Mouse (Mus musculus): ENCODE measurements at regions not wholly inside any gene's neighbourhood (a gene's known extent, or its start where the extent isn't known, plus 50 kb on each side); places are given as distances from the start of the nearest gene placed in this dataset.

DNA sequence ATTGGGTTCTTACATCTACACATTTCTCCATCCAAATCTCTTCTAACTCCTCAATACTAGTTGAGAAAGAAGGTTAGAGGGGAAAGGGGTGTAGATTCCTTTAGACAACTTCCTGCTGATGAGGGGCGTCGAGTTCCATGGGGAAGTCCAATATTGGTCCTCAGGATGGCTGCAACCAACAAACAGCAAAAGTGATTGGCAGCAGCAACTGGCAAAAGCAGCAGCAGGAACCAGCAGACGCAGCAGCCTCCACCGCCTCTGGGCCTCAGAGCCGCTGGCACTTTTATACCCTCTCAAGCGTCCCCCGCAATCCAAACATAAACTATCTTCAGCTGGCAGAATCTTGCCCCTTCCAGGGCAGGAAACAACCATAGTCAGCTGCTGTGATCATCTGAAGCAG lies 58.8 kb upstream of the Sh3bp4 start:
- 92% methylated on average over 7 of the region's 7 CpGs for WGBS
- Histone ChIP-seq H3K9me3 (replicated peaks) (no peaks in the 10 kb centered on the region), H3K27me3 (no peaks in the 10 kb centered on the region)

DNA sequence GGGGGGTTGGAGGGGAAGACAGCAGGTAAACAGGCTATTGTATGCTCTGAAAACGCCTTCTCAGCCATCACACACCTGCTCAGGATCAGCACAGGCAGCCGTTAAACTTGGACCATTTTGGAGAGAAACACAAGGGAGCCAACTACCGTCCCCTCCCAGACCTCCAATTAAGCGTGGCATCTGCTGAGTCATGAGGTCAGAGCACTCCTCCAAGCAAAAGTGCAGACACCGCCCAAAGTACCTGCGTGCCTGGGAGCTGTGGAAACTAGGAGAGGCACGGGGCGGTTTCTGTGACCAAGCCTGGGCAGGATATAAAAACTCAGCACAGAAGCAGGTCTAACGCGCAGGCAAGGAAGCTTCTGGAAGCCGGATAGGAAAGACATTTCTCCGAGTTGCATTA lies 54.8 kb upstream of the Sh3bp4 start:
- Histone ChIP-seq H3K36me3 (ENCODE audit: poor library complexity, severe bottlenecking) (no peaks in the 10 kb centered on the region), H3K4me2 (no peak overlapping the region), H3K9ac (no peak overlapping the region), H3K4me3 (no peak overlapping the region), H3K9me3 (replicated peaks) (no peaks in the 10 kb centered on the region), H3K27me3 (no peaks in the 10 kb centered on the region), H3K27ac (no peak overlapping the region), H3K4me1 (peaks cover 7% of the 10 kb centered on the region; the same call in 1 of the 2 replicates)
- WGBS: 51% methylated on average over 12 of the region's 12 CpGs
- no peak for ATAC-seq

More for the DNA sequence above, 58.8 kb upstream of the Sh3bp4 start:
- no peak overlapping the region for H3K4me2 ChIP-seq
- no peak overlapping the region for H3K9ac ChIP-seq
- no peak overlapping the region for H3K27ac ChIP-seq
- no peak overlapping the region for H3K4me3 ChIP-seq
- H3K36me3 ChIP-seq (ENCODE audit: poor library complexity, severe bottlenecking): no peaks in the 10 kb centered on the region
- ATAC-seq: no peak
- peaks cover 7% of the 10 kb centered on the region; the same call in 1 of the 2 replicates for H3K4me1 ChIP-seq

DNA sequence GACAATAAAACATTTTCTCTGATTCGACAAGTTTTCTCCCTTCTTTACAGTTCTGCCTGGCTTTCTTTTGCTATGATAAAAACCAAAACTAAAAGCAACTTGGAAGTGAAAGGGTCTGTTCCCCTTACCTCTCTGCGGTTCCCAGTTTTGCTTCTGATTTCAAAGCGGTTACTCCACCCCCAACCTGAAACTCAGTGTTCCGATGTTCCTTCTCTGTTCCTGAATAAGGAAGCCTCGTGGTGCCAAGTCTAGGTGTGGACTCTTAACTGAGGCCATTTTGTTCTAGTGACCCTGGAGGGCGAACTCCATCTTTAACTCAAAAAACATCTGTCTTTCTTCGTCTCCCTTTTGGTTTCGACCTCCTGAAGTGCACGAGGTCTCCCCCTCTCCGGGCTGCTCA lies 54.4 kb upstream of the Sh3bp4 start:
- 79% methylated on average over 10 of the region's 10 CpGs for WGBS

GRCm38 (mm10) chr1:89019778-89020373 lies 50.3 kb upstream of the Sh3bp4 start:
- Histone ChIP-seq H3K27ac (no peak overlapping the region), H3K4me3 (no peak overlapping the region), H3K9me3 (replicated peaks) (no peaks in the 10 kb centered on the region), H3K4me1 (0 out of 2 replicates have a peak, but pooled peaks cover 3% of the 10 kb centered on the region), H3K4me2 (no peak overlapping the region), H3K36me3 (ENCODE audit: poor library complexity, severe bottlenecking) (no peaks in the 10 kb centered on the region), H3K27me3 (no peaks in the 10 kb centered on the region), H3K9ac (no peak overlapping the region)
- 94% methylated on average over 4 of the region's 4 CpGs for WGBS
- no peak for ATAC-seq

More for the DNA sequence above, 54.4 kb upstream of the Sh3bp4 start:
- Histone ChIP-seq H3K27ac (no peak overlapping the region), H3K4me3 (no peak overlapping the region), H3K27me3 (no peaks in the 10 kb centered on the region), H3K4me2 (no peak overlapping the region), H3K4me1 (peaks cover 7% of the 10 kb centered on the region; the same call in 1 of the 2 replicates), H3K9me3 (replicated peaks) (no peaks in the 10 kb centered on the region), H3K36me3 (ENCODE audit: poor library complexity, severe bottlenecking) (no peaks in the 10 kb centered on the region), H3K9ac (no peak overlapping the region)
- ATAC-seq: no peak

Measured in forebrain, embryonic 13.5 days (tissue).